Comparison of ENCODE assay signal across 33 mouse cellular contexts in genomic region chr10:88684925-88685324, GRCm38 (mm10). TPM values are rescaled to one million over a fixed set of nuclear protein-coding genes. Genes with fewer than 3 reads are reported as not detected.
DNase-seq lines count a peak whose midpoint lies in the region; ATAC-seq and TF ChIP-seq lines count a peak whose summit lies in the region.
"Had no signal": no experiment of that assay in that cellular context is flagged by ENCODE, and none has a peak within 500 bp of the region (broad histone marks: within the 10 kb centered on the region; RNA-seq: fewer than 3 reads in every experiment).

TSS of gene Spic (minus strand) at chr10:88685015.

- H3K9me3 ChIP-seq in ES-E14 (ENCODE audit: control insufficient read depth, insufficient read depth, low read depth, low read length) = no peaks in the 10 kb centered on the region
- H3K9me3 ChIP-seq in heart, embryonic 11.5 days (replicated peaks; ENCODE audit: control insufficient read depth, low read length) = no peaks in the 10 kb centered on the region
- H3K9me3 ChIP-seq: embryonic facial prominence, embryonic 13.5 days; forebrain, embryonic 10.5 days; heart, embryonic 13.5 days; limb, embryonic 12.5 days; liver, embryonic 13.5 days; lung, embryonic 15.5 days; midbrain, embryonic 13.5 days had no signal

- H3K4me2 ChIP-seq in heart, embryonic 11.5 days = no peak within 1 kb of the TSS
- H3K4me2 ChIP-seq: embryonic facial prominence, embryonic 13.5 days; heart, embryonic 13.5 days; hindbrain, embryonic 14.5 days; limb, embryonic 12.5 days; liver, embryonic 13.5 days; lung, embryonic 15.5 days; midbrain, embryonic 13.5 days had no signal

- TF ChIP-seq CTCF in spleen, adult 2 months (IDR thresholded peaks at IDR 0.05; ENCODE audit: extremely low read depth, insufficient read depth, insufficient read length, insufficient replicate concordance) = no peak

- ATAC-seq in heart, embryonic 11.5 days (replicated peaks; ENCODE audit: insufficient number of reproducible peaks, low FRiP score, low TSS enrichment) = no peak
- ATAC-seq: forebrain, embryonic 16.5 days; intestine, postnatal 0 days; midbrain, embryonic 13.5 days had no signal

- H3K27ac ChIP-seq in spleen, adult 2 months (ENCODE audit: insufficient read depth, low read length) = no peak within 1 kb of the TSS
- no peak within 1 kb of the TSS for H3K27ac ChIP-seq in ES-E14 (ENCODE audit: insufficient read depth, low read depth, low read length, poor library complexity, severe bottlenecking)
- no peak within 1 kb of the TSS for H3K27ac ChIP-seq in heart, embryonic 11.5 days (ENCODE audit: low read depth, low read length)
- H3K27ac ChIP-seq: embryonic facial prominence, embryonic 13.5 days; forebrain, embryonic 10.5 days; heart, adult 2 months; heart, embryonic 13.5 days; hindbrain, embryonic 14.5 days; limb, embryonic 12.5 days; liver, embryonic 13.5 days; lung, embryonic 15.5 days; midbrain, embryonic 13.5 days had no signal

- DNase-seq in spleen, adult 2 months (ENCODE audit: low read depth in 1 of 2, low spot score in 2 of 2) = no peak
- DNase-seq in spleen, postnatal 14 days (ENCODE audit: low spot score in 2 of 2) = no peak
- peak; percentile 89 for DNase-seq in ES-E14 (ENCODE audit: low read depth, low spot score)
- DNase-seq in ZHBTc4 (ENCODE audit: low read depth, low spot score) = peak; percentile 96
- DNase-seq in layer of hippocampus, postnatal 25 days (ENCODE audit: extremely low spot score in 1 of 2, low spot score in 1 of 2) = no peak
- DNase-seq: adrenal gland, postnatal 10 days; B cell, adult 2 months; cerebellum, adult 11 months; cerebellum, adult 9-10 months; heart, adult 2 months; heart, postnatal 10 days; kidney, adult 9 months; kidney, postnatal 10 days; liver, embryonic 13.5 days; retina, postnatal 1 day; right cerebral cortex, postnatal 14 days; thymus, adult 18-20 months; thymus, postnatal 4 days had no signal

- H3K4me3 ChIP-seq in spleen, adult 2 months (ENCODE audit: extremely low read depth, insufficient read depth, insufficient read length) = no peak within 1 kb of the TSS
- H3K4me3 ChIP-seq in ES-E14 (ENCODE audit: insufficient read depth in 1 of 2, low read depth in 1 of 2, low read length in 2 of 2, poor library complexity in 1 of 2, severe bottlenecking in 1 of 2) = no peak within 1 kb of the TSS
- H3K4me3 ChIP-seq in heart, embryonic 11.5 days (ENCODE audit: low read depth, low read length) = no peak within 1 kb of the TSS
- H3K4me3 ChIP-seq: embryonic facial prominence, embryonic 13.5 days; forebrain, embryonic 10.5 days; heart, adult 2 months; heart, embryonic 13.5 days; limb, embryonic 12.5 days; liver, embryonic 13.5 days; lung, embryonic 15.5 days; midbrain, embryonic 13.5 days had no signal

- no peak within 1 kb of the TSS for H3K9ac ChIP-seq in ES-E14 (ENCODE audit: insufficient read depth, low read depth, low read length, poor library complexity, severe bottlenecking)
- no peak within 1 kb of the TSS for H3K9ac ChIP-seq in heart, embryonic 11.5 days (ENCODE audit: low read depth, low read length)
- H3K9ac ChIP-seq: embryonic facial prominence, embryonic 13.5 days; heart, embryonic 13.5 days; hindbrain, embryonic 14.5 days; limb, embryonic 12.5 days; liver, embryonic 13.5 days; lung, embryonic 15.5 days; midbrain, embryonic 13.5 days had no signal

- no peak for TF ChIP-seq POLR2A in spleen, adult 2 months (IDR thresholded peaks at IDR 0.05; ENCODE audit: low read depth, low read length)

- H3K4me1 ChIP-seq in spleen, adult 2 months (ENCODE audit: control insufficient read depth, insufficient read depth, insufficient read length) = no peaks in the 10 kb centered on the region; the same call in 1 of the 2 replicates
- peaks cover 4 to 10% of the 10 kb centered on the region in 2 experiments; a peak in 2 of 4 replicates for H3K4me1 ChIP-seq in ES-E14 (ENCODE audit: control insufficient read depth in 2 of 2, insufficient read depth in 2 of 2, low read length in 2 of 2, poor library complexity in 1 of 2)
- no peaks in the 10 kb centered on the region for H3K4me1 ChIP-seq in heart, embryonic 11.5 days (ENCODE audit: control insufficient read depth, insufficient read depth, low read length)
- H3K4me1 ChIP-seq: embryonic facial prominence, embryonic 13.5 days; forebrain, embryonic 10.5 days; heart, embryonic 13.5 days; limb, embryonic 12.5 days; liver, embryonic 13.5 days; lung, embryonic 15.5 days; midbrain, embryonic 13.5 days had no signal

- in situ Hi-C loops in ES-E14 (cut with MboI; ENCODE audit: low sequenced_read_pairs in 2 of 2, unreplicated experiment in 2 of 2) = no loop called here

- 87% methylated on average over 5 of the region's 5 CpGs for WGBS in spleen, adult 2 months
- WGBS in heart, embryonic 11.5 days (ENCODE audit: insufficient replicate concordance) = 58% methylated on average over 5 of the region's 5 CpGs

- H3K36me3 ChIP-seq in spleen, adult 2 months (ENCODE audit: control insufficient read depth, insufficient read depth, low read length) = no peaks in the 10 kb centered on the region
- H3K36me3 ChIP-seq in ES-E14 (ENCODE audit: control insufficient read depth, insufficient read depth, low read length, poor library complexity, severe bottlenecking) = no peaks in the 10 kb centered on the region
- H3K36me3 ChIP-seq in heart, embryonic 11.5 days (ENCODE audit: control insufficient read depth, insufficient read depth, low read length) = no peaks in the 10 kb centered on the region
- H3K36me3 ChIP-seq: embryonic facial prominence, embryonic 13.5 days; forebrain, embryonic 10.5 days; heart, embryonic 13.5 days; limb, embryonic 12.5 days; liver, embryonic 13.5 days; lung, embryonic 15.5 days; midbrain, embryonic 13.5 days had no signal

- H3K27me3 ChIP-seq in spleen, adult 2 months (ENCODE audit: control insufficient read depth, insufficient read depth, low read length) = no peaks in the 10 kb centered on the region
- H3K27me3 ChIP-seq in heart, embryonic 11.5 days (ENCODE audit: control insufficient read depth, insufficient read depth, low read length) = no peaks in the 10 kb centered on the region
- H3K27me3 ChIP-seq: embryonic facial prominence, embryonic 13.5 days; heart, embryonic 13.5 days; limb, embryonic 12.5 days; liver, embryonic 13.5 days; lung, embryonic 15.5 days; midbrain, embryonic 13.5 days had no signal

TF ChIP-seq in ES-E14, 5 proteins besides CTCF, POLR2A, EP300 and RAD21:
- TF ChIP-seq MAFK (IDR thresholded peaks at IDR 0.05; ENCODE audit: insufficient read depth, low read depth, low read length) (no peak), ZNF384 (IDR thresholded peaks at IDR 0.05; ENCODE audit: low read depth, low read length) (no peak), CHD2 (IDR thresholded peaks at IDR 0.05; ENCODE audit: low read depth, low read length) (no peak), ZC3H11A (IDR thresholded peaks at IDR 0.05; ENCODE audit: borderline replicate concordance, low read depth, low read length) (no peak), HCFC1 (IDR thresholded peaks at IDR 0.05; ENCODE audit: borderline replicate concordance, insufficient read depth, low read length) (no peak)

RNA-seq across cellular contexts. Expression of gene Spic, which starts in this region (rescaled TPM):
- 7.4 and 12.4 TPM in 2 replicates for polyA plus RNA-seq in spleen, adult 2 months (2012; rRNA removed)
- total RNA-seq in ES-E14 (2012; rRNA removed) = 2.4 and 4.1 TPM in 2 replicates
- not detected in 2 replicates for polyA plus RNA-seq in heart, embryonic 11.5 days (2014; fragmentation: Nextera tagmentation; extraction: Ambion mirVana)
- not detected for total RNA-seq in layer of hippocampus, postnatal 25 days (2021)
- total RNA-seq: gastrocnemius, adult 8-10 months; left cerebral cortex, postnatal 14 days; megakaryocyte-erythroid progenitor cell, adult 5-6 weeks had no signal
- polyA plus RNA-seq: embryonic facial prominence, embryonic 13.5 days; forebrain, embryonic 10.5 days; forebrain, embryonic 16.5 days; limb, embryonic 12.5 days; midbrain, embryonic 13.5 days; neural tube, embryonic 14.5 days; small intestine, adult 2 months had no signal

Comparison
In these comparisons a context has a peak if more than half of its experiments do, and no peak if none do; other contexts are left out.
1. DNase-seq: peak in ES-E14 (single experiment) and ZHBTc4 (single experiment); none in spleen, adult 2 months (0 of 2), spleen, postnatal 14 days (0 of 2) and layer of hippocampus, postnatal 25 days (0 of 2).